Mouse (Mus musculus) brown adipose tissue, adult 24 weeks (tissue): ENCODE results near the gene Hist1h3d. TPM values are rescaled to one million over a fixed set of nuclear protein-coding genes. Genes with fewer than 3 reads are reported as not detected.
"Not testable (repeated sequence)": the region's sequence is repeated elsewhere in the genome, so short reads cannot be mapped to it uniquely, and the experiment has no call there.

Source experiments
- H3K27ac ChIP-seq: fragments of 200-500 bp; replicated peaks from 2 replicates; pipeline ENCODE4 v1.5.1; 2012; ENCODE audit warnings: low read depth, mild to moderate bottlenecking, low read length
- H3K4me1 ChIP-seq: fragments of 200-500 bp; 2 replicates; pipeline ENCODE4 v1.6.1; 2012; ENCODE audit warnings: low read length, mixed read lengths; ENCODE audit not compliant: control insufficient read depth, insufficient read depth, insufficient read length
- H3K4me3 ChIP-seq: fragments of 200-500 bp; 2 replicates; pipeline ENCODE4 v1.5.1; 2012; ENCODE audit warnings: low read depth, mild to moderate bottlenecking, low read length, moderate library complexity; ENCODE audit not compliant: insufficient read depth
- polyA plus RNA-seq: library from polyadenylated mRNA; stranded (reverse); fragments of >200 nt; gene quantifications from 2 replicates; pipeline ENCODE4 v1.2.4, GENCODE M21; 2012; ENCODE audit not compliant: missing spikeins, insufficient read depth, insufficient read length

Gene Hist1h3d
- 1.1 and 2.5 TPM in 2 replicates for polyA plus RNA-seq

DNA sequence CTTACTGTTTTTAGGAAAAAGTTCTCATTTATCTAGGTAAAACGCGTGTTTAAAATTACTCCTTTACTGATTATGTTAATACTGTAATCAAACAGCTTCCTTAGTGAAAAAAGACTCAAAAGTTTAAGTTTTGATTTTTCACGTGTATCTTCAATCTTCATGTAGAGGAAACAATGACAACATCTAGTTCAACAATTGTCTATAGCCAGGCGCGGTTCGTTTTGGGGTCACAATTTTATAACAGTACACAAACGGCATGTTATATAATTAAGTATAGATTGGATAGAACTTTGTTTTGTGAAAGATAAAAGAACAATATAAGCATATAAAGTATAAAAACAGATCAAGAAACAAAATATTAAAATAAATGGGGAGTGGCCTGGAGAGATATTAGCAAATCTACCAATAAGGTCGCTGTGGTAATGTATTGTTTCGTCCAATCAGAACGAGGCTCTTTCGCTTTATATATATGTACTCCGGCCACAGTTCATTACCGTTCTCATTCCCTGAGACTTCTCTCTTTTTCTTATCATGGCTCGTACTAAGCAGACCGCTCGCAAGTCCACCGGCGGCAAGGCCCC, at the start of gene Hist1h3d:
TSS of gene Hist1h3d (plus strand) at position 493 of the 581 bp plus-strand sequence.
- no peak within 1 kb of the TSS for H3K27ac ChIP-seq
- 0 out of 2 replicates have a peak, but pooled peaks cover 2% of the 10 kb centered on the region for H3K4me1 ChIP-seq
- peak within 1 kb of the TSS; percentile 59 for H3K4me3 ChIP-seq

DNA sequence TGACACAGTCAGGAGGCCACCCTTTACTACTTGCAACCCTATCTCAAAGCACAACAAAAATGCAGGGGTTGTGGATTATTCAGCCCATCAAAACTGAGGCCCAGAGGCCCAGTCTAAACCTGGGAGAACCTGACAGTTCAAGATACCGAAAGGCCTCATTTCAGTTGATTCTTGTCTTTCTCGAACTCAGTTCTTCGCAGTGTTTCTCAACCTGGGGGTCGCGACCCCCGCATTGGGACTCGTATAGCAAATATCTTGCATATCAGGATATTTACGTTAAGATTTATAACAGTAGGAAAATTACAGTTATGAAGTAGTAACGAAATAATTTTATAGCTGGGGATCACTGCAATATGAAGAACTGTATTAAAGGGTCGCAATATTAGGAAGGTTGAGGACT, 49.7 kb upstream of the Hist1h3d start:
- no peak overlapping the region for H3K4me3 ChIP-seq
- H3K4me1 ChIP-seq, result no peaks in the 10 kb centered on the region
- H3K27ac ChIP-seq, result no peak overlapping the region

DNA sequence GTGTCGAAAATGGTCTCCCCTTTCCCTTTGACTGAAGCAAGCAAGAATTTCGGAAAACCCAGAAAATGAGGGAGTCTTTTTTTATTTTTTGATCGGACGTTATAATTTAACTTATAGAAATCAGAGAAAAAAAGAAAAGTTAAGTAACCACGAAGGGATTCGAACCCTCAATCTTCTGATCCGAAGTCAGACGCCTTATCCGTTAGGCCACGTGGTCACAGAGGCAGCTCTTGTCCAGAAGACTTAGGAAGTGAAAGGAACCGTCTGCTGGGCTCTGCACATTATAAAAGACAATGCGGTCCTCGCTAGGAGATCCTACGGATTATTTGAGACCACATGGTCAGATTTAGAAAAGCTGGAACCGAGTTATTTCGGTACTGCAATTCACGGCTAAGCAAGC, 49.3 kb upstream of the Hist1h3d start:
- no peaks in the 10 kb centered on the region for H3K4me1 ChIP-seq
- H3K27ac ChIP-seq, result no peak overlapping the region
- H3K4me3 ChIP-seq, result peak overlapping the region; percentile 63

DNA sequence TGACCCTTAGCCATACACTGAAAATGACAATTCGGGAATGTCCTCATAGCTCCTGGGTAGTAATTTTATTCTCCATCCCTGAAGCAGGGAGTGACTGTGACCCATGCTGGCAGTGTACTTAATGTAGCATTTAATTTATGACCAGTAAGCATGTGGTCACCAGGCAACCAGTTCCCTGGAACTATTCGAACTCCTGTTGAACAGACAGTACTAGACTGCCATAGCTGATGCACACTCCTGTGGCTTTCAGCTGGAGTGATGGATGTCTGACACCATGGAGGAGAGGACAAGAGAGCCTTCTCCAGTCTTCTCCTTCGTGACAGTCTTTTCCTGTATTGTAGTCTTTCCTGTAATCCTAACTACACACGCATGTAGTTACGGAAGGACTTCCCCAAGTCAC, 46.6 kb upstream of the Hist1h3d start:
- Histone ChIP-seq H3K4me3 (no peak overlapping the region), H3K27ac (no peak overlapping the region), H3K4me1 (peaks cover 6% of the 10 kb centered on the region)

DNA sequence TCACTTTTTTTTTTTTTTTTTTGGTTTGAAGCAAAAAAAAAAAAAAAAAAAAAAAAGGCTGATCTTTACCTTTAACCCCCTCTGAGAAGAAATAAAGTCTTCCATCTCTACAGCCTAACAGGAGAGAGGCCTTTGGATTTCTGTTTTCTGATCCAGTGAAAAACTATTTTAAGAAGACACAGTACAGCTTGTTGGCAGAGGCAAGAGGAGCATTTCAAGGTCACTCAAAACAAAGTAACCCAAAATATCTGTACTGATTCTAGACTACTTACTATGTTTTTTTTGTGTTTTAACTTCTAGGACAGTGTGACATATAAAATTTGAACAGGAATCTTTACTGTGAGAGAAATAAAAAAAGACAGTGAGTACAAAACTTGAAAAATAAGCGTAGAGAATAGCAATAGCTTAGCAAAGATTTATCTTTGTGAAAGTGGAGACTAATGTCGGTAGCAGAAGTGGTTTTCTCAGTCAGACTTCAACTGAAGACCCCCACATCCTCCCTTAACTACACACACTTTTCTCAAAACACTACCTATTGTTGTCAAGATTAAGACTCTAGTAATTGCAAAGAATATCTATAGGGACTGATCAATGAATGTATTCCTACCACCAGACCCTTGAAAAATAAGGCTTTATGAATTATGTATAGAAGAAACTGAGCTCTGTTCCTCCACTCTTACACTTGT, 45.9 kb upstream of the Hist1h3d start:
- Histone ChIP-seq H3K4me3 (peak overlapping the region; percentile 59; the same call in 1 of the 2 replicates), H3K27ac (no peak overlapping the region), H3K4me1 (peaks cover 8% of the 10 kb centered on the region)

DNA sequence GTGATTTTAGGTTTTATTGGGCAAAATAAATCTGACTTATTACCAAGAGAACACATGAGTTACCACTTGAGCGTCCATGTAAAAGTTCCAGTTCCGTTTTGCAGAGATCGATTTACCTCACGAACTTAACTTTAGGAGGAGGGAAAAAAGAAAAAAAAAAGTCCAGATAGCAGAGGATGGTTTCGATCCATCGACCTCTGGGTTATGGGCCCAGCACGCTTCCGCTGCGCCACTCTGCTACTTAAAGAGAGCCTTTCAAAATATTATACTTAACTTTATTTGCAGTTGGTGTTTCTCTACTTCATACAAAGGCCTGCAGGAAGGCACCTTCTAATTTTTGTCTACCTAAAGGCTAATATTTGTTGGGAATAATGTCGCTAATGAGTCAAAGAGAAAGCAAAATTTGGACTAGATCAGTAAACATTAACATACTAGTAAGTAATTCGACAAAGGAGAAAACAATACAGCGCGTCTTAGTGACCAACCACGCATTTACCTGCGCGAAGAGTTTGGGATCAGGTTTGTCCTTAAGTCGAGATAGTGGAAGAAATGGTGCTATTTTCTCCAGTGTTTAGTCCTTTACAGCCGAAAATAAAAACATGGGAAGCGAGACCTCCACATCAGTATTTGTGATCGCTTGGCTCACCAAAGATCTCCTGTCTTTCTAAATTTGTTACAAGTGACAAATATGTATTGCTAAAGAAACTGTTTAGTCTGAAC, 45.2 kb upstream of the Hist1h3d start:
- peak overlapping the region; percentile 88 for H3K27ac ChIP-seq
- peaks cover 8% of the 10 kb centered on the region for H3K4me1 ChIP-seq
- H3K4me3 ChIP-seq, result peak overlapping the region; percentile 59

DNA sequence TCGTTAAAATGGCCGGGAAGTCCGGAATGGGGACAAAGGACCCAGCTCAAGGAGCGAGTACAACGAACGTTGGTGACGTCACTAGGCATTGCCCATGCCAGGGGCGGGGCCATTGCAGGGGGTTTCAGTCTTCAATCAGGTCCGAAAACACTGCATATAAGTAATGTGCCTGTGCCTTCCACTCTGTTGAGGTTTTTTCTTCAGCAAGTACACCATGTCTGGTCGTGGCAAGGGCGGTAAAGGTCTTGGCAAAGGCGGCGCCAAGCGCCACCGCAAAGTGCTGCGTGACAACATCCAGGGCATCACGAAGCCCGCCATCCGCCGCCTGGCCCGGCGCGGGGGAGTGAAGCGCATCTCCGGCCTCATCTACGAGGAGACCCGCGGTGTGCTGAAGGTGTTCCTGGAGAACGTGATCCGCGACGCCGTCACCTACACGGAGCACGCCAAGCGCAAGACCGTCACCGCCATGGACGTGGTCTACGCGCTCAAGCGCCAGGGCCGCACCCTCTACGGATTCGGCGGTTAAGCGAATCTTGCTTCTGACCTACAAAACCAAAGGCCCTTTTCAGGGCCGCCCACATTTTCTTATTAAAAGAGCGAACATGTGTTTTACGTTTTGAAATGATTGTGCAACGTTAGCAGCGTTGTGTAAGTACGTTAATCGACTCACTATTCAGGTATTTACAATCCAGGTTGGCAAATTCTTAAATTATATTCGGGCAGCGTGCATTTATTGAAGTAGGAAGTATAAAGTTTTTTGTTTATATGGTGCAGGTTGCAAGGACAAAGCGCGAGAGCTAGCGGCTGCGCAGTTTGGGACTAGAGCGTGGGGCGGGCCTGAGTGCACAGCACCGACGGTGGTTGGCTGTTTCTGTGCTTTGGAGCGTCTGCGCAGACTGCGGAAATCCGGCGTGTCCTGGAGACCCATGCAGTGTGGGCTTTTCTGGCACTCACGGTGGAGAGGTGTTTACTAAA, 44.4 kb upstream of the Hist1h3d start, which contains the start of gene Hist1h4h:
TSS of gene Hist1h4h (plus strand) at position 150 of the 975 bp plus-strand sequence.
- Histone ChIP-seq H3K27ac (peak within 1 kb of the TSS; percentile 88), H3K4me3 (peak within 1 kb of the TSS; percentile 59), H3K4me1 (peaks cover 8% of the 10 kb centered on the region)

DNA sequence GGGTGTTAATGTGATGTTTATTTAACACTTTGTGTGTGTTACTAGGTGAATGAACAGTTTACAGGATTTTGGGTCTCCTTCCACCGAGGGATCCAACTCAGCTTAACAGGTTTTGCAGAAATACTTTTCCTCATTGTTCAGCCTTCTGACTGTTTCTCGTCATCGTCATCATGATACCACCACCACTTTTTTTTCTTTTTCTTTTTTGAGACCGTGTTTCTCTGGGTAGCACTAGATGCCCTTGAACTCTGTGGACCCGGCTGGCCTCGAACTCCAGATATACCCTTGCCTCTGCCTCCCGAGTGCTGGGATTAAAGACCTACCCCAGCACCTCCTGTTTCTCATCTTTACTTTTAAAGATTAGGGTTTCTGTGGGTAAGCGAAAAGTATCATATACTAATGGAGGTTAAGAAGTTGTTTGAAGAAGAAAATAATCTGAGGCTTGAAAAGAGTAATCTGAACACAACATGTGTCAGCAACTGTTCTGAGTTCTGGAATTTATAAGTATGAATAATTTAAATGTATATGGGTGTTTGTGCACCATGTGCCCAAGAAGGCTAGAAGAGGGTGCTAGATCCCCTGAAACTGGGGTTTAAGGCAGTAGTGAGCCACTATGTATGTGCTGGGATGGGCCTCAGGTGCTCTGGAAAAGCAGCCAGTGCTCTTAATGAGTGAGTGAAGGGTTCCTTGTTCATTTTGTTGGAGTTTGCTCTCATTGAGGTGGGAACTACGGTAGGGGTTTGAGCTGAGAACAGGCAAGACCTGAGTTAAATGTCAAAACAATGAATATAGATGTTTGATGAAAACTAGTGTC, 43.1 kb upstream of the Hist1h3d start:
- peak overlapping the region; percentile 24 for H3K4me3 ChIP-seq
- H3K27ac ChIP-seq, result no peak overlapping the region
- H3K4me1 ChIP-seq, result peaks cover 8% of the 10 kb centered on the region

DNA sequence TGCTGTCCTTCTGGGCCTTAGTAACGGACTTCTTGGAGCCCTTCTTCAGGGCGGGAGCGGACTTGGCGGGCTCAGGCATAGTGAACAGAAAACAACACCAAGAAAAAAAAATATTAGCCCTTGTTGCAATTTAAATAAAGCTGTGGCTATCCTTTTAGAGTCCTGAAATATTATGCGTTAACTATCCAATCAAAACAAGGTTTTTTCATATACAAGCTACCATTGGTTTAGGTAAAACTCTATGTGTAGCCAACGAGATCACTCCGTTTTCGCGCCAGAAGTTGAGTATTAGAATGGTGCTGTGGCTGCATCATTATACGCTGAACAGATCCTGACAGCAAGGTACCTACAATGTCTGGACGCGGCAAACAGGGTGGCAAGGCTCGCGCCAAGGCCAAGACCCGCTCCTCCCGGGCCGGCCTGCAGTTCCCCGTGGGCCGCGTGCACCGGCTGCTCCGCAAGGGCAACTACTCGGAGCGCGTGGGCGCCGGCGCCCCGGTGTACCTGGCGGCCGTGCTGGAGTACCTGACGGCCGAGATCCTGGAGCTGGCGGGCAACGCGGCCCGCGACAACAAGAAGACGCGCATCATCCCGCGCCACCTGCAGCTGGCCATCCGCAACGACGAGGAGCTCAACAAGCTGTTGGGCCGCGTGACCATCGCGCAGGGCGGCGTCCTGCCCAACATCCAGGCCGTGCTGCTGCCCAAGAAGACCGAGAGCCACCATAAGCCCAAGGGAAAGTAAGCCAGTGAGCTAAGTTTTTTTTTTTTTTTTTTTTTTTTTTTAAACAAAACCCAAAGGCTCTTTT, 41.8 kb upstream of the Hist1h3d start, which contains the start of gene Hist1h2af:
TSS of gene Hist1h2af (plus strand) at position 347 of the 808 bp plus-strand sequence.
- Histone ChIP-seq H3K27ac (0 out of 2 replicates have a peak within 1 kb of the TSS, but pooled peaks have one; percentile 2), H3K4me3 (peak within 1 kb of the TSS; percentile 39)

DNA sequence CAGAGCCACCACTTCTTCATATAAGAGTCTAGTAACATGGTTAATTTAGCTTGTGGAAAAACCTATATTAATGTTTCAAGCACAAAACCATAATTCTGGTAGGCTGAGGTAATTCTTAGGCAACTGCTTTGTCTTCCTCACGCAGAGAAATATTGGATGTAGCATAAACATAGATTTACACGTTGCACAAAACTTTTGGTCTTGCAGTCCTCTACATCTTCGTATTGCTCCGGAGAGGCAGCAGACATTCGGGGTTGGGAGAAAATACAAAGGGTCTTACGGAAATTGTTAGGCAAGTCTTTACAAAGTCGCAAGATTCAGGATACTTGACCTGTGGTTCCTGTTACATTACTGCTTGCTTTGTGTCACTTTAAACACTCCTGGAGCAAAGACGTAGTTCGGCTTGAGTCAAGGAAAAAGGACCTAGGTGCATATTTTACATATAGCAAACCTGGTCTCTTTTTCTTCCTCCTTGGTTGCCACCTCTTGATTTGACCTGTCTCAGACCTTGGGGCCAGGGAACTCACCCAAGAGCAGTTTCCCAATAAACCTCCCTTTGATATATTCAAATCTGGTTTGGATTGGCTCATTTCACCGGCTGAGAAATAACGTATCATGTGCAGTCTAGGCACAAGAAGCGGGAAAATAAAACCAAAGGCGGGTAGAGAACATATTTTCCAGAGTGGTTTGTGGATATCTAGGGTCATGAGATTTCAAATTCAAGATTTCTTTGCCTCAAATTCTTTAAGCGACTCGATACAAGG, 41.0 kb upstream of the Hist1h3d start:
- peak overlapping the region; percentile 34 for H3K4me3 ChIP-seq
- H3K27ac ChIP-seq, result 0 out of 2 replicates have a peak overlapping the region, but pooled peaks have one; percentile 2
- peaks cover 8% of the 10 kb centered on the region for H3K4me1 ChIP-seq

More for the DNA sequence above, 41.8 kb upstream of the Hist1h3d start, which contains the start of gene Hist1h2af:
- not testable (repeated sequence) for H3K4me1 ChIP-seq

DNA sequence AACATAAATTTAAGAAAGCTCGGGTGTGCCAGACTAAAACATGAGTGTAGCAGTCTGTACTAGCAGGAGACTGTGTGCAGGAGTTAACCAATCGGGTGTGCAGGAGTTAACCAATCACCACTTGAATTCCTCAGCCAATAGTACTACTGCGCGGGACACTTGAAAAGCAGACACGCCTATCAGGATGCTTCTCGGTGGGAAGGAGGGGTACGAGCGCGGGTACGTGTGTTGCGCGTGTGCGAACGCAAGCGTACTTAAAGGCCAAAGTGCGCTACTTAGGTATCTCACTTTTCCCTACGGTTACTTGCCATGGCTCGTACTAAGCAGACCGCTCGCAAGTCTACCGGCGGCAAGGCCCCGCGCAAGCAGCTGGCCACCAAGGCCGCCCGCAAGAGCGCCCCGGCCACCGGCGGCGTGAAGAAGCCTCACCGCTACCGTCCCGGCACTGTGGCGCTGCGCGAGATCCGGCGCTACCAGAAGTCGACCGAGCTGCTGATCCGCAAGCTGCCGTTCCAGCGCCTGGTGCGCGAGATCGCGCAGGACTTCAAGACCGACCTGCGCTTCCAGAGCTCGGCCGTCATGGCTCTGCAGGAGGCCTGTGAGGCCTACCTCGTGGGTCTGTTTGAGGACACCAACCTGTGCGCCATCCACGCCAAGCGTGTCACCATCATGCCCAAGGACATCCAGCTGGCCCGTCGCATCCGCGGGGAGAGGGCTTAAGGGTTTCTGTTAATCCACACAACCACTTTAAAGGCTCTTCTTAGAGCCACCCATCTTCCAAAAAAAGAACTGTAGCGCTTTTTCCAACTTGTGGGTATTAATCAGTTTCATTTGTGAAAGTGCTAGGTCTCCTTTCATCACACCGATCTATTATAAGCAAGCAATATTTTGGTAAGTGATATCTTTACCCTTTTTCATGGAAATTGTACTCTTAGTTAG, 40.2 kb upstream of the Hist1h3d start, which contains the start of gene Hist1h3g:
TSS of gene Hist1h3g (plus strand) at position 286 of the 939 bp plus-strand sequence.
- Histone ChIP-seq H3K27ac (0 out of 2 replicates have a peak within 1 kb of the TSS, but pooled peaks have one; percentile 2), H3K4me3 (peak within 1 kb of the TSS; percentile 57)
- H3K4me1 ChIP-seq, result not testable (repeated sequence)
